Mouse (Mus musculus) lung, postnatal 0 days (tissue): ENCODE results near the gene Tbx19.

Experiments
- CTCF ChIP-seq: IDR thresholded peaks from 2 replicates; pipeline ENCODE4 v1.5.1; 2016; ENCODE audit warnings: antibody characterized with exemption, mild to moderate bottlenecking
- EP300 ChIP-seq: IDR thresholded peaks from 2 replicates; pipeline ENCODE4 v1.6.1; 2016; ENCODE audit warnings: antibody characterized with exemption, mild to moderate bottlenecking, control low read depth

- TF ChIP-seq EP300 (no peak), CTCF (no peak)
Measured at GRCm38 (mm10) chr1:165106011-165106385, 54.6 kb downstream of the Tbx19 start.
